Mouse (Mus musculus) neutrophil, adult 5-6 weeks (primary cell): ENCODE data around the gene Sgcg. TPM values are rescaled to one million over a fixed set of nuclear protein-coding genes. Genes with fewer than 3 reads are reported as not detected.

ENCODE experiments used
- ATAC-seq: fragments of 151-379, 151-347 bp; 2 replicates; pipeline ENCODE4 v1.8.0; 2017; ENCODE audit warnings: mild to moderate bottlenecking, moderate TSS enrichment; ENCODE audit not compliant: insufficient number of reproducible peaks, poor library complexity, low FRiP score, severe bottlenecking; ENCODE audit errors: extremely low read depth
- total RNA-seq: library from RNA; stranded (forward); fragments of 200-1000 nt; gene quantifications from 2 replicates; pipeline ENCODE4 v1.2.3, GENCODE M21; 2017

Sgcg gene
- total RNA-seq, 1 experiment from 2014 or later, result not detected

DNA sequence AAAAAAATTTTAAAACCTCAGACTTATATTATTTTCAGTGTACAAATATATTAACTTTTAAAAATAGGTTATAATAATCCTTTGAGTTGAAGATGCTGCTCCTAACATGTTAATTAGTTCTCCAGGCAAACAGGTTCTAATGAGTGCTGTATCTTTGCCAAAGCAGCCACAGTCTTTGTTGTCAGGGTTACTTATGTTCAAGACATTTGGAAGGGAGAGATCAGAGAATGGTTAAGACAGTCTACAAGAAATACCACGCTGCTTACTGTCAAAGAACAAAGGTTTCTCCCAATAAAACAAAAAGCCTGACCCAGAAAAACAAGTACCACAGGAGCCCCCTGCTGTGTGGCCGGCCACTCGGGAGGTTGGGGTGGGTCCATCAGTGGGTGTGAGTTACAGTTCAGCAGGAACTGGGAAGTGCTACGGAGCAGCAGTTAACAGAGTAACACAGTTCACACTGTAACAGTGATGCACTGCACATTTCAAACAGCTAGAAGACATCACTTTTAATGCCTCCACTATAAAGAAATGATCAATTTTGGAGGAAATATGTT, 21.1 kb downstream of the Sgcg start:
- no peak for ATAC-seq

DNA sequence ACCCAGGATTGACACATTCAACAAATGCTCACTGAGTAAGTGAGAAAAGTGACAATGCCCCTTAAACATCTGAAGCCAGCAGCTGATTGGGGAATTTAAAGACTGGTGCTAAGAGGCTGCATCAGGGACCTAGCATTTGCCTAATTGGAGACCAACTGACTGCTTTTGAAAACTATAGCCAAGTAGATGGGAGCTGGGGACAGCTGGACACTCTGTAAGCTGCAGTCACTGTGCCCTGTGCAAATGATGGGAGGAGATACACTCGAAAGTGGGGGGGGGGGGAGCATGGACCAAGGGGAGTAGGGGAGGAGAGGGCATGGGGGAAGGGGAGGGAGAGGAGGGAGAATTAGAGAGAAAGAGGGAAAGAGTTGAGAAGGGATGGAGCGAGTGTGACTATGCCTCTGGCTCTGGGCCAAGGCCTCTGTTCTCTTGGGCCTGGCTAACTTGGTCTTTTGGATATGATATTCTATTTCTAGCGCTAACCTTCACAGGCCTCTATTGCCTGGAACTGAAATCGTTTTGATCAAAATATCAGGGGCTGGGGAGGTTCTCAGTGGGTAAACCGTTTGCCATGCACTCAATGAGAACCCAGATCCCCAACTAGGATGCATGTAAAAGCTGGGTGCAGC, 22.3 kb downstream of the Sgcg start:
- ATAC-seq, result no peak

DNA sequence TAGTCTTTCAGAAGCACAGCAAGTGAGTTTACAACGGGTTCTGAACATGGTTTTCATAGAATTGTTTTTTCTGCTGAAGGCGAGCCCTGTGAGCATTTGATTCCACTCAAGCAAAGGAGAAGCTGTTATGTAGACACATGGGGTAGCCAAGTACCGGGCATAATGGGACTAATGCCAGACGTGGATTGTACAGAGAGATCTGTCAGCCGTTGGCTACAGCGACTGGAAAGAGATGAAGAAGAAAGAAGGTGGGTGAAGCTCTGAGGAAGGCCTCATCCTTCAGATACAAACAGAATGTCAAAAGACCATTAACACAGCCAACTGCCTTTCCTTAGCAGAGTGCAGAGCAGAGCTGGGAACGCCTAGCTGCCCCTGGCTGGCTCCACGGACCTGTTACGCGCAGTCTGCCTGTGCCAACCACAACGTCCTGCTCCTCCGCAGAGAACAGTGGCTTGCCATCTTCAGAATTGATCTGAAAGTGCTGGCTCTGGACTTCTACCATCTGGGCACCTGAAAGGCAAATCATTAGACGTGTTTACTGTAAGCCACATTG, 26.2 kb downstream of the Sgcg start:
- no peak for ATAC-seq

DNA sequence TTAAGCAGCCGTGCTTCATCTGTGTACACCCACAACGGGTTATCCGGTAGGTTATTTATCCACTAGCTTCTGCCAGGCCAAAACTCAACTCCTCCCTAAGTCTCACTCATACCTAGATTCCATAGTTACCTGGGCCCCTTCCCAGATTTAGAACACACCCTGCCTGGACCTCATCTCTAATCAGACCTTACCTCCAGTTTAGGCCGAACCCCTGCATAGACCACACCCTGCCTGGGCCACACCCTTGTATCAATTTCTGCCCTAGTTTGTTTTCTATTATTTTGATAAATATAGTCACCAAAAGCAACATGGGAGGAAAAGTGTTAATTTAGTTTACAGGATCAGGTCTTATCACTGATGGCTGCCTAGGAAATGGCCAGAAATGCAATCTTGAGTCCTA, 28.1 kb downstream of the Sgcg start:
- no peak for ATAC-seq

- no peak for ATAC-seq
Observed at GRCm38 (mm10) chr14:61229763-61230162, 28.5 kb downstream of the Sgcg start.

- no peak for ATAC-seq
Observed at GRCm38 (mm10) chr14:61226151-61226550, 32.1 kb downstream of the Sgcg start.

DNA sequence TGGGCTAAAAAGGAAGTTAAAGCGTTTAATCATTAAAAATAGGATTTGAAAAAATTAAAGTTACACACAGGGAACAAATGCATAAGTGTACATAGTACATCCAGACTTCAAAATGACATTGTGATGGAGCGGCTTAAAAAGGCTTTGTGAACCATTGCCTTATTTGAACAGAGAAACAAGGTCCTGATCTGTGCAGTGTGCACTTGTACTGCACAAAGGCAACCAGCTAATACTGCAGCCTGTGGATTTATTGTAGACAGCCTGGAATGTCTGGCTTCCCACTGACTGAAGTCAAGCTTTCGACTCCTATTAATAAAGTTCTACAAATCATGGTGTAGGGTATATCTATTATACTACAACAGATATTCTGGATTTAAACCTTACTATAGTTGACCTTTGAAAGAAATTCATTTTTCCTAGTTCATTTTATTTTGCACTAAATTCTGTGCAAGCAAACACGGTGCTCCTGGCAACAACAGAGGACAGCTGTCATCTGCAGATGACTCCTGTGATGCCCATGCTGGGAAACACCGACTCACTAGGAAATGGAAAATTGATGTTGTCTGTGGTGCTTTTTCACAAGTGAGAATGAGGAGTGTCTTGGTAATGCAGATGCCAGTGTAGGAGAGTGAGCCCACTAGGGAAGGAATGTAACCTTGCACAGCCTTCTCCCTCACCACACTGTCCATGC, 33.8 kb downstream of the Sgcg start:
- no peak for ATAC-seq

GRCm38 (mm10) chr14:61223740-61224139, 34.5 kb downstream of the Sgcg start:
- ATAC-seq, result no peak

DNA sequence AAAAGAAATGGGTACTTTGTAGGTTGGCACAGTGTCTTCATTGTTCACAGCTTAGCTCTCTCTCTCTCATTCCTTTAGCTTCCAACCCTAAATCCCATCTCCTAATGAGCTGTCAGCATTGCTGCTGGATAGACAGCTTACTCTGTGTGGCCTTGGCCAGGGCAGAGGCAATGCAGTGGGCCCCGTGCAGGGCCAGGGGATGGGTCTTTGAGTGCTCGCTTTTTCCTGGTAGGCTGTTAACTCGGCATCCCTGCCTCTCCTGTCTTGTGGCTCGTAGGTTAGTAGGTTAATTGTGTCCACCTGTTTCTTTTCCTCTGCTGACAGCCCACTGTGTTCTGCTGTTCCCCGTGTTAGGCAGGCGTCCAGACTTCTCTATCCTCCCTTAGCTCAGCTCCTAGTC, 35.8 kb downstream of the Sgcg start:
- no peak for ATAC-seq

- ATAC-seq, result no peak
Observed at GRCm38 (mm10) chr14:61221166-61221565, 37.1 kb downstream of the Sgcg start.

DNA sequence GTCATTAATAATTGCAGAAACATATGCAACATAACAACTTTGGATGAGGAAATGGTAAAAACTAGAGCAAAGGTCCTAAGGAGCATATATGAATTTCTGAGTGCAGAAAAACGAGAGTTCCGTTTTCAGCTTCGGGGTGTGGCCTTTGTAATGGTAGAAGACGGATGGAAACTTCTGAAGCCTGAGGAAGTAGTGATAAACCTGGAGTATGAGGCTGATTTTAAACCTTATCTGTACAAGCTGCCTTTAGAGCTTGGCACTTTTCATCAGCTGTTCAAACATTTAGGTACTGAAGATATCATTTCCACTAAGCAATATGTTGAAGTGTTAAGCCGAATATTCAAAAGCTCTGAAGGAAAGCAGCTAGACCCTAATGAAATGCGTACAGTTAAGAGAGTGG, 46.5 kb downstream of the Sgcg start:
- ATAC-seq, result no peak

GRCm38 (mm10) chr14:61210111-61210510, 48.2 kb downstream of the Sgcg start:
- no peak for ATAC-seq

GRCm38 (mm10) chr14:61194416-61194815, 63.9 kb downstream of the Sgcg start:
- no peak for ATAC-seq

DNA sequence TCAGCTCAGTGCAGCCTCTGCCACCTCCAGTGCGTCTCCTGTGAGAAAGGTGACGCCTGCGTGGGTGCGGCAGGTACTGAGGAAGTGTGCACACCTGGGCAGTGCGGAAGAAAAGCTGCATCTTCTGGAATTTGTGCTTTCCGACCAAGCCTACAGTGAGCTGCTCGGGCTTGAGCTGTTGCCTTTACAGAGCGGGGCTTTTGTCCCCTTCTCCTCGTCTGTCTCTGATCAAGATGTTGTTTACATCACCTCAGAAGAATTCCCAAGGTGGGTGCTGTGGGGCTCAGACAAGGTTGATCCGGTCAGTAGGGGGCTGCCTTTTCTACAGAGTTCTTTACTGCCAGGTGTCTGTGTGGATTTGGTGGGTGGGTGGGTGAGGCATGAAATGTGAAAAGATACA, 66.0 kb downstream of the Sgcg start:
- no peak for ATAC-seq

GRCm38 (mm10) chr14:61191904-61192303, 66.4 kb downstream of the Sgcg start:
- ATAC-seq, result no peak

DNA sequence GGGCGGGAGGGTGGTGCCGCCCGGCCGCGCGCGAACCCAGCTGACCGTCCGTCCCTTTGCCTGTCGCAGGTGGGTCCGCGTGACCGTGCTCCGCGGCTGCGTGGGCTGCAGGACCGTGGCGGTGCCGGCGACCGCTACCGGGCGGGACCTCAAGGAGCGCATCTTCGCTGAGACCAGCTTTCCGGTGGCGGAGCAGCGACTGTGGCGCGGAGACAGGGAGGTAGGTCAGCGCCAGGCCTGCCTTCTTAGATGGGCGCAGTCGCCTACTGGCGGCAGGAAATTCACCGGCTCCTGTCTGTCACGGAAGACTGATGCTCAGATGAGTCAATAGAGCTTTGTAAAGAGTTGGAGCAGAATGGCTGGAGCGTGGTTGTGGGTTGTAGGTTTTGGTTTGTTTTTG, 85.1 kb downstream of the Sgcg start:
- ATAC-seq, result peak; percentile 45; the same call in 1 of the 2 replicates

GRCm38 (mm10) chr14:61172548-61173158, 85.6 kb downstream of the Sgcg start:
- peak; percentile 92 for ATAC-seq

DNA sequence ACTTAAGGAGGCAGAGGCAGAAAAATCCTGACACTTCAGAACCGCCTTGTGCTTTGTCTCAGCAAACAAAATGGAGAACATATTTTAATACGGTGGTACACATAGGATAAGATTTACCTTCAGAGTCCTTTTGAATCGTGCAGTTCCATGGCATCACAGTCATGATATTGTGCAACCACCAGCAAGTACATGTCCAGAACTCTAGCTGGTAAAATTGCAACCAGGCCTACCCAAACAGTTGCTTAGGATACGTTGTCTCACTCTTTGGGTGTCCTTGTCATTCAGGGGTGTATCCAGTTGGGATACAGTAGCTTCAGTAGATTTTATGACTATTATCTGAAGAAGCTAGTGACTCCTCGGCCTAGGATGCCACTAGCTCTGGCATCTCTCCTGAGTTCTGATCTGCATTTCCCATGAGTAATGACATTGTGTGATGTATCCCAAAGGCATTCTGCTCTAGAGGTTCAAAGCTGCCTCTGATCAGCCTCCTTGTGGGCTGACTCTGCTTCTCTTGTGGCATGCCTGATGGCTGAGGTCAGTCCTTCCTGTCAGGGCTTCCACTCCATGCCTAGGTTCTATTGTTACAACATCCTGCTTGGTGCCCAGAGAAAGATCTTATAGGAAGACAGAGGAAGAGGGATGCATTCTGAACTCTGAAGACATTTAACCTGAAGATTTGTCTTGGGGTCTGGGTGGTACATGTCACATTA, 86.9 kb downstream of the Sgcg start:
- ATAC-seq, result no peak
